Mouse (Mus musculus) cerebellum, postnatal 14 days (tissue): Measurements from ENCODE around the gene Eea1.
"Not testable (repeated sequence)": the region's sequence is repeated elsewhere in the genome, so short reads cannot be mapped to it uniquely, and the experiment has no call there.

Source experiments
- DNase-seq, 2 experiments: peaks; one replicate each; pipeline ENCODE4 v3.0.0; 2021; ENCODE audit warnings: mixed read lengths in 2 of 2

The Eea1 gene

GRCm38 (mm10) chr10:96075403-96075802, 135.0 kb downstream of the Eea1 start:
- DNase-seq: no peak

- no peak for DNase-seq
Observed at GRCm38 (mm10) chr10:96075880-96076279, 135.4 kb downstream of the Eea1 start.

- DNase-seq: no peak
Observed at GRCm38 (mm10) chr10:96076461-96076860, 136.0 kb downstream of the Eea1 start.

- DNase-seq: not testable (repeated sequence)
Observed at GRCm38 (mm10) chr10:96077480-96078066, 137.1 kb downstream of the Eea1 start.

- no peak for DNase-seq
Observed at GRCm38 (mm10) chr10:96079823-96080222, 139.4 kb downstream of the Eea1 start.

- DNase-seq: peak in 1 of 2 experiments; percentile 24
Observed at GRCm38 (mm10) chr10:96080440-96081381, 140.3 kb downstream of the Eea1 start.

GRCm38 (mm10) chr10:96082203-96082602, 141.8 kb downstream of the Eea1 start:
- DNase-seq: no peak

GRCm38 (mm10) chr10:96089744-96090143, 149.3 kb downstream of the Eea1 start:
- no peak for DNase-seq

GRCm38 (mm10) chr10:96090388-96090787, 149.9 kb downstream of the Eea1 start:
- peak; percentile 86 to 91 for DNase-seq

- no peak for DNase-seq
Observed at GRCm38 (mm10) chr10:96093890-96094531, 153.6 kb downstream of the Eea1 start.

- no peak for DNase-seq
Observed at GRCm38 (mm10) chr10:96094559-96094958, 154.1 kb downstream of the Eea1 start.
